Mouse (Mus musculus) heart, embryonic 11.5 days (tissue): ENCODE measurements around the gene Zc3hav1l. TPM values are rescaled to one million over a fixed set of nuclear protein-coding genes. Genes with fewer than 3 reads are reported as not detected.

Experiments
- ATAC-seq: fragments of 200-750 bp; cut with Nextera tagmentation; replicated peaks from 2 replicates; pipeline ENCODE4 v1.8.0; 2017; ENCODE audit warnings: moderate library complexity; ENCODE audit not compliant: insufficient number of reproducible peaks, low FRiP score, low TSS enrichment
- H3K27ac ChIP-seq: fragments of 300-500 bp; sonication (generic); 2 replicates; pipeline ENCODE4 v1.5.1; 2014; ENCODE audit warnings: mild to moderate bottlenecking, low read depth, low read length
- H3K27me3 ChIP-seq: fragments of 300-500 bp; sonication (generic); 2 replicates; pipeline ENCODE4 v1.6.1; 2014; ENCODE audit warnings: mild to moderate bottlenecking, low read length, mixed read lengths; ENCODE audit not compliant: control insufficient read depth, insufficient read depth
- H3K36me3 ChIP-seq: fragments of 300-500 bp; sonication (generic); 2 replicates; pipeline ENCODE4 v1.6.1; 2014; ENCODE audit warnings: mild to moderate bottlenecking, low read length, moderate library complexity, mixed read lengths; ENCODE audit not compliant: control insufficient read depth, insufficient read depth
- H3K4me1 ChIP-seq: fragments of 300-500 bp; sonication (generic); 2 replicates; pipeline ENCODE4 v1.6.1; 2014; ENCODE audit warnings: low read length; ENCODE audit not compliant: control insufficient read depth, insufficient read depth
- H3K4me2 ChIP-seq: fragments of 300-500 bp; sonication (generic); 2 replicates; pipeline ENCODE4 v1.6.1; 2014; ENCODE audit warnings: mild to moderate bottlenecking, moderate library complexity
- H3K4me3 ChIP-seq: fragments of 300-500 bp; sonication (generic); 2 replicates; pipeline ENCODE4 v1.5.1; 2014; ENCODE audit warnings: low read depth, low read length
- H3K9ac ChIP-seq: fragments of 300-500 bp; sonication (generic); 2 replicates; pipeline ENCODE4 v1.6.1; 2014; ENCODE audit warnings: mild to moderate bottlenecking, low read depth, low read length, moderate library complexity
- H3K9me3 ChIP-seq: fragments of 300-500 bp; sonication (generic); replicated peaks from 2 replicates; pipeline ENCODE4 v1.6.1; 2016; ENCODE audit warnings: low read length; ENCODE audit not compliant: control insufficient read depth
- WGBS: fragments of 180-500 bp; shearing (Covaris S2); extraction: QIAGEN DNeasy Blood & Tissue Kit; methylation state at CpG from one replicate; pipeline ENCODE4 v1.1.7; 2014; ENCODE audit not compliant: insufficient replicate concordance; 5-methylcytosine and 5-hydroxymethylcytosine counted together
- polyA plus RNA-seq: library from polyadenylated mRNA; unstranded; fragments of >200 nt; fragmentation: Nextera tagmentation; extraction: Ambion mirVana; gene quantifications from 2 replicates; pipeline ENCODE4 v1.2.1, GENCODE M21; 2014

Gene Zc3hav1l
- polyA plus RNA-seq, 1 experiment from 2014 or later, result 10.4 TPM

- peaks cover 11% of the 10 kb centered on the region for H3K4me1 ChIP-seq
- H3K9me3 ChIP-seq, result no peaks in the 10 kb centered on the region
- H3K27me3 ChIP-seq, result no peaks in the 10 kb centered on the region
- H3K36me3 ChIP-seq, result no peaks in the 10 kb centered on the region
- no peak overlapping the region for H3K27ac ChIP-seq
- no peak overlapping the region for H3K4me2 ChIP-seq
- no peak for ATAC-seq
- WGBS, result 84% methylated on average over 6 of the region's 6 CpGs
- H3K9ac ChIP-seq, result no peak overlapping the region
- no peak overlapping the region for H3K4me3 ChIP-seq
Observed at GRCm38 (mm10) chr6:38337951-38338350, 38.9 kb upstream of the Zc3hav1l start.

GRCm38 (mm10) chr6:38337166-38337705 is 38.2 kb upstream of the Zc3hav1l start:
- ATAC-seq, result no peak
- WGBS, result 85% methylated on average over 4 of the region's 4 CpGs
- H3K27me3 ChIP-seq, result no peaks in the 10 kb centered on the region

GRCm38 (mm10) chr6:38335264-38335663 is 36.2 kb upstream of the Zc3hav1l start:
- no peak overlapping the region for H3K4me3 ChIP-seq
- WGBS, result 82% methylated on average over 6 of the region's 6 CpGs
- ATAC-seq, result no peak
- no peak overlapping the region for H3K27ac ChIP-seq
- H3K4me1 ChIP-seq, result no peaks in the 10 kb centered on the region
- H3K36me3 ChIP-seq, result 0 out of 2 replicates have a peak, but pooled peaks cover 3% of the 10 kb centered on the region
- H3K9ac ChIP-seq, result no peak overlapping the region
- H3K4me2 ChIP-seq, result no peak overlapping the region
- H3K9me3 ChIP-seq, result no peaks in the 10 kb centered on the region
- no peaks in the 10 kb centered on the region for H3K27me3 ChIP-seq

More at GRCm38 (mm10) chr6:38337166-38337705, 38.2 kb upstream of the Zc3hav1l start:
- peaks cover 8% of the 10 kb centered on the region for H3K4me1 ChIP-seq
- H3K4me2 ChIP-seq, result no peak overlapping the region
- no peak overlapping the region for H3K27ac ChIP-seq
- H3K36me3 ChIP-seq, result no peaks in the 10 kb centered on the region
- H3K9ac ChIP-seq, result no peak overlapping the region
- H3K4me3 ChIP-seq, result no peak overlapping the region
- H3K9me3 ChIP-seq, result no peaks in the 10 kb centered on the region

GRCm38 (mm10) chr6:38326596-38326995 is 27.5 kb upstream of the Zc3hav1l start:
- ATAC-seq, result no peak
- Histone ChIP-seq H3K4me2 (no peak overlapping the region), H3K4me1 (no peaks in the 10 kb centered on the region), H3K36me3 (0 out of 2 replicates have a peak, but pooled peaks cover 1% of the 10 kb centered on the region), H3K27me3 (no peaks in the 10 kb centered on the region), H3K9me3 (no peaks in the 10 kb centered on the region), H3K9ac (no peak overlapping the region), H3K4me3 (no peak overlapping the region), H3K27ac (no peak overlapping the region)
- WGBS, result 30% methylated on average over 4 of the region's 4 CpGs

GRCm38 (mm10) chr6:38320621-38321020 is 21.6 kb upstream of the Zc3hav1l start:
- Histone ChIP-seq H3K4me3 (no peak overlapping the region), H3K4me2 (no peak overlapping the region), H3K27me3 (no peaks in the 10 kb centered on the region), H3K9me3 (no peaks in the 10 kb centered on the region), H3K36me3 (no peaks in the 10 kb centered on the region), H3K4me1 (no peaks in the 10 kb centered on the region), H3K9ac (no peak overlapping the region), H3K27ac (no peak overlapping the region)
- no peak for ATAC-seq
- 95% methylated on average over 9 of the region's 9 CpGs for WGBS

- peak; percentile 81 for ATAC-seq
- 78% methylated on average over 4 of the region's 4 CpGs for WGBS
- H3K4me2 ChIP-seq, result no peak overlapping the region
Observed at GRCm38 (mm10) chr6:38316050-38316449, 17.0 kb upstream of the Zc3hav1l start.

GRCm38 (mm10) chr6:38309741-38310140 is 10.7 kb upstream of the Zc3hav1l start:
- Histone ChIP-seq H3K9ac (no peak overlapping the region), H3K4me2 (no peak overlapping the region), H3K4me3 (no peak overlapping the region), H3K9me3 (no peaks in the 10 kb centered on the region), H3K27ac (no peak overlapping the region), H3K36me3 (peaks cover 3% of the 10 kb centered on the region), H3K27me3 (no peaks in the 10 kb centered on the region), H3K4me1 (no peaks in the 10 kb centered on the region)
- ATAC-seq, result no peak

More at GRCm38 (mm10) chr6:38316050-38316449, 17.0 kb upstream of the Zc3hav1l start:
- H3K4me3 ChIP-seq, result no peak overlapping the region
- H3K27ac ChIP-seq, result no peak overlapping the region
- no peak overlapping the region for H3K9ac ChIP-seq
- H3K36me3 ChIP-seq, result no peaks in the 10 kb centered on the region; the same call in 1 of the 2 replicates
- H3K9me3 ChIP-seq, result no peaks in the 10 kb centered on the region
- H3K4me1 ChIP-seq, result no peaks in the 10 kb centered on the region
- H3K27me3 ChIP-seq, result no peaks in the 10 kb centered on the region

GRCm38 (mm10) chr6:38304981-38305380 is 5.9 kb upstream of the Zc3hav1l start:
- H3K9ac ChIP-seq, result no peak overlapping the region
- no peaks in the 10 kb centered on the region for H3K4me1 ChIP-seq
- no peak overlapping the region for H3K4me2 ChIP-seq
- ATAC-seq, result no peak
- WGBS, result 73% methylated on average over 3 of the region's 3 CpGs
- H3K36me3 ChIP-seq, result peaks cover 6% of the 10 kb centered on the region; the same call in 1 of the 2 replicates
- 0 out of 2 replicates have a peak, but pooled peaks cover 5% of the 10 kb centered on the region for H3K9me3 ChIP-seq
- H3K27ac ChIP-seq, result no peak overlapping the region
- H3K27me3 ChIP-seq, result no peaks in the 10 kb centered on the region
- no peak overlapping the region for H3K4me3 ChIP-seq

- no peak for ATAC-seq
- Histone ChIP-seq H3K4me1 (peaks cover 6% of the 10 kb centered on the region; the same call in 1 of the 2 replicates), H3K4me3 (peak overlapping the region; percentile 86), H3K4me2 (peak overlapping the region; percentile 76), H3K27ac (peak overlapping the region; percentile 97), H3K27me3 (no peaks in the 10 kb centered on the region), H3K9me3 (0 out of 2 replicates have a peak, but pooled peaks cover 2% of the 10 kb centered on the region), H3K36me3 (peaks cover 19% of the 10 kb centered on the region), H3K9ac (peak overlapping the region; percentile 98)
- WGBS, result under 1% methylated on average over 10 of the region's 10 CpGs
Observed at GRCm38 (mm10) chr6:38298246-38298635, 818 bp downstream of the Zc3hav1l start.
